Mouse (Mus musculus) neural tube, embryonic 12.5 days (tissue): Measurements from ENCODE around the gene Ostf1. TPM values are rescaled to one million over a fixed set of nuclear protein-coding genes. Genes with fewer than 3 reads are reported as not detected.

Experiments used
- ATAC-seq: fragments of 200-750 bp; cut with Nextera tagmentation; 2 replicates; pipeline ENCODE4 v1.8.0; 2017; ENCODE audit warnings: low read depth, mild to moderate bottlenecking, moderate TSS enrichment, moderate library complexity; ENCODE audit not compliant: low FRiP score
- H3K27ac ChIP-seq: fragments of 300-500 bp; sonication (generic); 2 replicates; pipeline ENCODE4 v1.5.1; 2016
- H3K27me3 ChIP-seq: fragments of 300-500 bp; sonication (generic); replicated peaks from 2 replicates; pipeline ENCODE4 v1.6.1; 2016; ENCODE audit warnings: mild to moderate bottlenecking
- H3K36me3 ChIP-seq: fragments of 300-500 bp; sonication (generic); 2 replicates; pipeline ENCODE4 v1.6.1; 2016; ENCODE audit warnings: mild to moderate bottlenecking
- H3K4me1 ChIP-seq: fragments of 300-500 bp; sonication (generic); 2 replicates; pipeline ENCODE4 v1.6.1; 2016
- H3K4me2 ChIP-seq: fragments of 300-500 bp; sonication (generic); replicated peaks from 2 replicates; pipeline ENCODE4 v1.6.1; 2016; ENCODE audit warnings: mild to moderate bottlenecking
- H3K4me3 ChIP-seq: fragments of 300-500 bp; sonication (generic); 2 replicates; pipeline ENCODE4 v1.5.1; 2016
- H3K9ac ChIP-seq: fragments of 300-500 bp; sonication (generic); 2 replicates; pipeline ENCODE4 v1.6.1; 2016; ENCODE audit warnings: mild to moderate bottlenecking
- H3K9me3 ChIP-seq: fragments of 300-500 bp; sonication (generic); 2 replicates; pipeline ENCODE4 v1.6.1; 2016; ENCODE audit warnings: mild to moderate bottlenecking
- WGBS: fragments of 180-500 bp; shearing (Covaris S2); methylation state at CpG from one replicate; pipeline ENCODE4 v1.1.7; 2016; 5-methylcytosine and 5-hydroxymethylcytosine counted together
- polyA plus RNA-seq: library from polyadenylated mRNA; unstranded; fragments of >200 nt; fragmentation: Nextera tagmentation; extraction: Ambion mirVana; gene quantifications from 2 replicates; pipeline ENCODE4 v1.2.1, GENCODE M21; 2016

The Ostf1 gene
- polyA plus RNA-seq, 1 experiment from 2014 or later: 53.1 TPM

- Histone ChIP-seq H3K27ac (no peak overlapping the region), H3K4me1 (no peaks in the 10 kb centered on the region), H3K27me3 (no peaks in the 10 kb centered on the region), H3K9ac (no peak overlapping the region), H3K4me3 (no peak overlapping the region), H3K36me3 (no peaks in the 10 kb centered on the region), H3K9me3 (no peaks in the 10 kb centered on the region), H3K4me2 (no peak overlapping the region)
- WGBS: 83% methylated on average over 7 of the region's 7 CpGs
- ATAC-seq: no peak
These were observed 24.4 kb upstream of the Ostf1 start for GRCm38 (mm10) chr19:18655999-18656398.

DNA sequence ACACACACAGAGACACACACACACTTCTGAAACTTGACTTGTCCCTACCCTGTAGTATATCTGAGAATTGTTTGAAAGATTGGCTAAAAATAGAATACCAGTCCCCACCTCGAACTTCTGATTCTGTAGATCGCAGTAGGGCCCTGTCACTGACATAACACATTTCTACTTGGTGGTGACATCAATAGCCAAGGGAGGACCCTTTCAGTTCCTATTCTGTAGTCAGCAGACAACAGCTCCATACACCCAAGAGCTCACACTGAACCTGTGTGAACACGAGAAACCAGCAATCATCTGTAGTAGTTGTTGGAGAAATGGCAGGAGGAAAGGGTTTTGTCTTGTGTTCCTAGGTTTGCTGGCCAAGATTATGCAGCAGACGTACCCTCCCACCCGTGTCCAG, 23.4 kb upstream of the Ostf1 start:
- H3K27ac ChIP-seq: no peak overlapping the region
- ATAC-seq: no peak
- H3K9me3 ChIP-seq: no peaks in the 10 kb centered on the region
- H3K4me3 ChIP-seq: no peak overlapping the region
- no peak overlapping the region for H3K9ac ChIP-seq
- no peaks in the 10 kb centered on the region for H3K4me1 ChIP-seq
- 88% methylated on average over 5 of the region's 5 CpGs for WGBS
- H3K4me2 ChIP-seq: no peak overlapping the region
- no peaks in the 10 kb centered on the region for H3K36me3 ChIP-seq
- H3K27me3 ChIP-seq: no peaks in the 10 kb centered on the region

DNA sequence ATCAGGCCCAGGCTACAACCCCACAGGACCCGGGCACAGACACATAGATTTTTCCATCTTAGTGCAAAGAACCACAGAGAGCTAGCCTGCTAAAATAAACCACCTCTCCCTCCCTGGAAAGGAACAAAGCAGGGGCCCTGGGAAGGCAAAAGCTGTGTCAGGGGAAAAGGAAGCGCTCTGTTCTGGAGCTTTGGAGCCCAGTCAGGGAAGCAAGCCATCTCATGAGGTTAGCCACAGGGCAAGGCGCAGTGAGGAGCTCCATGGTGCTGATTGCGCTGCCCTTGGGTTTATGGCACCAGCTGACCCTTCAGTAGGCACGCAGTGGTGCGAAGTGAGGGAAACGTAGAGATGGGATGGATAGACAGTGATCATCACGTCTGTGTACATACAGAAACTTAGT, 22.7 kb upstream of the Ostf1 start:
- H3K9ac ChIP-seq: no peak overlapping the region
- no peak overlapping the region for H3K4me3 ChIP-seq
- no peaks in the 10 kb centered on the region for H3K27me3 ChIP-seq
- 84% methylated on average over 8 of the region's 8 CpGs for WGBS
- ATAC-seq: no peak
- no peak overlapping the region for H3K27ac ChIP-seq
- no peaks in the 10 kb centered on the region for H3K36me3 ChIP-seq
- H3K4me2 ChIP-seq: no peak overlapping the region
- no peaks in the 10 kb centered on the region for H3K9me3 ChIP-seq
- H3K4me1 ChIP-seq: no peaks in the 10 kb centered on the region

DNA sequence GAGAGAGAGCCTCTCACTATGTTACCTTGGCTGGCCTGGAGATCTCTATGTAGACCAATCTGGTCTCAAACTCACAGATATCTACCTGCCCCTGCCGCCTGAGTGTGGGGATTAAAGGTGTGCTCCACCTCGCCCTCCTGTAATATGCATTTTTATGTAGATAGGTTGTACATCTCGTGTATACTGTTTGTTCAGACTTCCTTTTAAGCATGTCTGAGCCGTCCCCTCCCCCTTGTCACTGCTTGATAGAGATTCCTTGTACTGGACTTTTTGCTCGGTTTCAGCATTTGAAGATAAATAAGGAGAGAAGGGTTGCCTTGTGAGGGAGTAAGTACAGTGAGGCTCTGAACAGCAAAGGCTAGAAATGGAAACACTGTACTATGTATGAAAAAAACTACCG, 21.4 kb upstream of the Ostf1 start:
- whole genome bisulfite sequencing: 90% methylated on average over 6 of the region's 6 CpGs
- Histone ChIP-seq H3K36me3 (no peaks in the 10 kb centered on the region), H3K9ac (no peak overlapping the region)

GRCm38 (mm10) chr19:18652592-18652991, 21.0 kb upstream of the Ostf1 start:
- H3K4me1 ChIP-seq: no peaks in the 10 kb centered on the region
- H3K9me3 ChIP-seq: no peaks in the 10 kb centered on the region
- H3K9ac ChIP-seq: no peak overlapping the region
- no peak overlapping the region for H3K27ac ChIP-seq
- H3K27me3 ChIP-seq: no peaks in the 10 kb centered on the region
- no peak overlapping the region for H3K4me3 ChIP-seq
- no peak for ATAC-seq
- H3K36me3 ChIP-seq: no peaks in the 10 kb centered on the region
- H3K4me2 ChIP-seq: no peak overlapping the region
- WGBS: 83% methylated on average over 4 of the region's 4 CpGs

More for the DNA sequence above, 21.4 kb upstream of the Ostf1 start:
- no peaks in the 10 kb centered on the region for H3K9me3 ChIP-seq
- no peaks in the 10 kb centered on the region for H3K27me3 ChIP-seq
- H3K4me1 ChIP-seq: no peaks in the 10 kb centered on the region
- H3K4me3 ChIP-seq: no peak overlapping the region
- ATAC-seq: no peak
- H3K27ac ChIP-seq: no peak overlapping the region
- H3K4me2 ChIP-seq: no peak overlapping the region

DNA sequence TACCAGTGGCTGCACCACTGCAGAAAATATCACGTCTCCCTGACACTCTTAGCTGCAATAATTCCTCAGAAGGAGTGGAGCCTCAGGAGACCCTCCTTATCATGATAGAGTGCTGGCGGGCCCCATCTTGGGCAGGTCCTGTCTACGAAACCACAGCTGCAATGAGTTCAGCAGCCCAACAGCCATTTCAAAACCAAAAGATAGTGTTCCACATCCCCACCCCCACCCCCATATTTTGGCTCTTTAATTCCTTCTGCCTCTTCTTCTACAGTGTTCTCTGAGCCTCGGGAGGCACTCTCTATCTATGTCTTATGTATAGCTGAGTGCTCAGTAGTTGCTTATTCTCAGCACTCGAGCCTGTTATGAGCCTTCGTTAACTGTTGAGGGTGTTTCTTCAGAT, 18.9 kb upstream of the Ostf1 start:
- Histone ChIP-seq H3K4me2 (no peak overlapping the region), H3K27ac (no peak overlapping the region), H3K4me3 (no peak overlapping the region), H3K36me3 (no peaks in the 10 kb centered on the region), H3K9me3 (no peaks in the 10 kb centered on the region), H3K9ac (no peak overlapping the region), H3K27me3 (no peaks in the 10 kb centered on the region), H3K4me1 (no peaks in the 10 kb centered on the region)
- 78% methylated on average over 6 of the region's 6 CpGs for WGBS
- no peak for ATAC-seq

- Histone ChIP-seq H3K27ac (no peak overlapping the region), H3K36me3 (no peaks in the 10 kb centered on the region), H3K4me1 (no peaks in the 10 kb centered on the region), H3K27me3 (no peaks in the 10 kb centered on the region), H3K4me2 (no peak overlapping the region), H3K9me3 (no peaks in the 10 kb centered on the region), H3K9ac (no peak overlapping the region), H3K4me3 (no peak overlapping the region)
- no peak for ATAC-seq
- WGBS: 88% methylated on average over 4 of the region's 4 CpGs
These were observed 18.3 kb upstream of the Ostf1 start for GRCm38 (mm10) chr19:18649955-18650354.

- Histone ChIP-seq H3K27me3 (no peaks in the 10 kb centered on the region), H3K36me3 (no peaks in the 10 kb centered on the region), H3K9ac (no peak overlapping the region), H3K27ac (no peak overlapping the region), H3K4me1 (no peaks in the 10 kb centered on the region), H3K4me2 (no peak overlapping the region), H3K9me3 (no peaks in the 10 kb centered on the region), H3K4me3 (no peak overlapping the region)
- no peak for ATAC-seq
- WGBS: 85% methylated on average over 6 of the region's 6 CpGs
These were observed 16.9 kb upstream of the Ostf1 start for GRCm38 (mm10) chr19:18648558-18648945.

DNA sequence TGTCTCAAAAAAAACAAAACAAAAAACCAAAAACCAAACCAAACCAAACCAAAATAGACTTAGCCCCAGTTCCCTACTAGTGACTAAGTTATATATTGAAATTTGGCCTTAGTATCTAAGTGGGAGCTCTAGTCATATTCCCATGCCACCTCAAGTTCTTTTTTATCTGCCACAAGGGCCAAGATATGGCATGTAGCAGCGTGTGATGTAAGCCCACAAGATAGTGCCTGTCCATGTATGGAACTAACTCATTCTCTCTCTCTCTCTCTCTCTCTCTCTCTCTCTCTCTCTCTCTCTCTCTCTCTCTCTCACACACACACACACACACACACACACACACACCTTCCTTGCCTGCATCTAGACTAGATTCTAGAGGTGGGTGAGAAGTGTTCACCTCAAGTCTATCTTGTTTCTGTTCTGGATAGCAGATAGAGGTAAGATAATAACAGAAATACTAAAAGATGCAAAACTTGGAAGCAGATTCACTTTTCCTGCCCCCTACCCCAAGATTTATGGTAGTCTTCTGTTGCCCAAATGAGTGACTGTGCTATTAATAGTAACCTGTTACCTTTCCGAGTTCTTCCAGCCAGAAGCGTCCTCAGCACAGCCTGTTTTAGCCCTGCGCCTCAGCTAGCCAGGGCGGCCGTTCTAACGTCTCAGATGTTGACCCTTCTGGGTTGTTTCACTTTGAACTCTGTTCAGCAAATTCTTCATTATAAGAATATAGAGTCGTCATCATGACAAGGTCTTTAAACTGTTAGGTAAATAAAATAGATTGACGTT, 16.3 kb upstream of the Ostf1 start:
- H3K27ac ChIP-seq: no peak overlapping the region
- no peak overlapping the region for H3K4me3 ChIP-seq
- ATAC-seq: no peak
- H3K9me3 ChIP-seq: no peaks in the 10 kb centered on the region
- no peaks in the 10 kb centered on the region for H3K4me1 ChIP-seq
- H3K9ac ChIP-seq: no peak overlapping the region
- no peaks in the 10 kb centered on the region for H3K27me3 ChIP-seq
- H3K36me3 ChIP-seq: no peaks in the 10 kb centered on the region
- H3K4me2 ChIP-seq: no peak overlapping the region
- 86% methylated on average over 9 of the region's 9 CpGs for WGBS

GRCm38 (mm10) chr19:18646853-18647420, 15.3 kb upstream of the Ostf1 start:
- H3K4me3 ChIP-seq: no peak overlapping the region
- H3K36me3 ChIP-seq: no peaks in the 10 kb centered on the region
- no peak overlapping the region for H3K27ac ChIP-seq
- no peaks in the 10 kb centered on the region for H3K27me3 ChIP-seq
- no peak overlapping the region for H3K9ac ChIP-seq
- WGBS: 72% methylated on average over 5 of the region's 5 CpGs
- no peak overlapping the region for H3K4me2 ChIP-seq
- no peaks in the 10 kb centered on the region for H3K4me1 ChIP-seq
- no peak for ATAC-seq
- H3K9me3 ChIP-seq: no peaks in the 10 kb centered on the region

DNA sequence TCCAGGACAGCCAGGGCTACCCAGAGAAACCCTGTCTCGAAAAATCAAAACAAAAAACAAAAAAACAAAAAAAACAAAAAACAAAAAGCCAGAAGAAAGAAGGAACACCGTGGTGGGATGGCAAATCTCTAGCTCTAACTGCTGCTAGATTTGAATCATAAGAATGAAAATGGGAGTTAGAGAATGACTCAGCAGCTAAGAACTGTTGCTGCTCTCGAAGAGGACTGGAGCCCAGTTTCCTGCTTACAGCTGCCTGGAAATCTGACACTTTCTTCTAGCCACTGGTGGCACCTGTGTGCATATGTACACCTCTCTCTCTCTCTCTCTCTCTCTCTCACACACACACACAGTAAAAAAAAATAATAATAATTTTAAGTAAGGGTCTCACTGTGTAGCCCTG, 14.8 kb upstream of the Ostf1 start:
- Histone ChIP-seq H3K4me2 (no peak overlapping the region), H3K27me3 (no peaks in the 10 kb centered on the region)
- WGBS: 77% methylated on average over 3 of the region's 3 CpGs

GRCm38 (mm10) chr19:18644084-18644483, 12.5 kb upstream of the Ostf1 start:
- H3K9me3 ChIP-seq: no peaks in the 10 kb centered on the region
- H3K36me3 ChIP-seq: no peaks in the 10 kb centered on the region
- no peak overlapping the region for H3K4me3 ChIP-seq
- H3K4me2 ChIP-seq: no peak overlapping the region
- H3K4me1 ChIP-seq: no peaks in the 10 kb centered on the region
- no peak overlapping the region for H3K27ac ChIP-seq
- 86% methylated on average over 6 of the region's 6 CpGs for WGBS
- ATAC-seq: no peak
- H3K27me3 ChIP-seq: no peaks in the 10 kb centered on the region
- no peak overlapping the region for H3K9ac ChIP-seq

More for the DNA sequence above, 14.8 kb upstream of the Ostf1 start:
- Histone ChIP-seq H3K4me3 (no peak overlapping the region), H3K36me3 (no peaks in the 10 kb centered on the region), H3K9ac (no peak overlapping the region), H3K27ac (no peak overlapping the region), H3K9me3 (no peaks in the 10 kb centered on the region), H3K4me1 (no peaks in the 10 kb centered on the region)
- ATAC-seq: no peak

DNA sequence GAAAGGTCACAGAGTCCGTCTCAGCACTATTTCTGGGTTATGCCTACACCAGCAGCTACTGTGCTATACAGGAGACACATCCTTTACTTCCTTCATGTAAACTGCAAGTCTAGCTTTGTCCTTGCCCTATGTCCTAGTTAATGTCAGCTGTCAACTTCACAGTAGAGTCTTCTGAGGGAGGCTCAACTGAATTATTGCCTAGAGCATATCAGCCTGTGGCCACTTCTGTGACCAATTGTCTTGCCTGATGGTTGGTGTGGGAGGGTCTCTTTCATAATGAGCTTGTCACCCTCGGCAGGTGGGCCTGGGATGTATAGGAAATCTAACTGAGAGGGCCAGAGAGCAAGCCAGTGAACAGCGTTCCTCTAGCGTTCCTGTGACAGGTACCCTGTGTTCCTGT, 11.8 kb upstream of the Ostf1 start:
- ATAC-seq: no peak
- Histone ChIP-seq H3K27ac (no peak overlapping the region), H3K4me1 (no peaks in the 10 kb centered on the region), H3K27me3 (no peaks in the 10 kb centered on the region), H3K4me3 (no peak overlapping the region), H3K36me3 (no peaks in the 10 kb centered on the region), H3K9me3 (no peaks in the 10 kb centered on the region), H3K9ac (no peak overlapping the region), H3K4me2 (no peak overlapping the region)
- 58% methylated on average over 4 of the region's 4 CpGs for WGBS
